Mouse (Mus musculus): ENCODE results near the gene Ptprc.

DNA sequence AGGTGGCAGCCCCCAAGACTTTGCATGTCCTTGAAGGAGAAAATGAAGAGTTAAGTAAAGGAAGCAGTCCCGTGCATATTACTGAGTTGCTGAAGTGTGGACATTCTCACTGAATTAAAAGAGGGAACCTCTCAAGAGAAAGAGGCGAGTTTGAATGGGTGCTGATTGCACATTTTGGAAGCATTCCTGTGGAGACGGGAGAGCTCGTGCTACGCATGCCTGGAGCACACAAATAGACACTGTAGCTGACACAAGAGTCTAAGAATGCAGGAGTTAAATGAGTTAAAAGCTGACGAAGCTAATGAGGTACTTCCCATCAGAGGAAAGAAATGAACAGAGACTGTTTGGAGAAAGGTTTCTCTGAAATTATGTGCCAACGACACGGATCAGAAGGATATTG lies 48.7 kb downstream of the Ptprc start:
- TF ChIP-seq POLR2A (IDR thresholded peaks at IDR 0.05; ENCODE audit: borderline replicate concordance, control insufficient read depth, low read depth, low read length) (no peak), CTCF (IDR thresholded peaks at IDR 0.05; ENCODE audit: control insufficient read depth, insufficient read depth, low read length) (no peak)

Data from bone marrow, adult 2 months (tissue).